Mouse (Mus musculus) kidney, postnatal 10 days (tissue): ENCODE measurements around the gene Paxx.

ENCODE experiments used
- DNase-seq: peaks from one replicate; pipeline ENCODE4 v3.0.0; 2021; ENCODE audit warnings: mixed read lengths

Paxx gene

GRCm38 (mm10) chr2:25460551-25461309 lies at the start of gene Paxx:
Paxx (minus strand) TSS chr2:25461094.
- DNase-seq: peak; percentile 95

GRCm38 (mm10) chr2:25509912-25510311 lies 49.0 kb upstream of the Paxx start:
- DNase-seq: no peak

GRCm38 (mm10) chr2:25506964-25507363 lies 46.1 kb upstream of the Paxx start:
- peak; percentile 41 for DNase-seq

DNA sequence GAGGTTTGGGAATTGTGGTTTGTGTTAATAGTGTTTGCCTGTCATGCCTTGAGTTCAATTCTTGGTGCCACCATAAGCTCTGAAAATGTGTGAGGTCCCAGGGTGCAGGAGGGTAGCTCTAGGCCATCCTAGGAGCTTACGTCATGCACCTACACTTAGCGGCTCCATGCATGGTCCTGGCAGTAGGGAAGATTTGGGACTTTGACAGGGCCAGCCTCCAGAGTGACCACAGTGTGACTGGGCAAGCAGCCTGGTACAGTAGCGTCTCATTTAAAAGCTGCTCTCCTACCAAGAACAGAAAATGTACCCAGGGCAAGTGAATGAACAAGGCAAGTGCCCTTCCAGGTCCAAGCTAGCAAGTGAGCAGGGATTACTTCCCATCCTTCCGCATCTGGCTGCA lies 45.0 kb upstream of the Paxx start:
- DNase-seq: no peak

- no peak for DNase-seq
Measured at GRCm38 (mm10) chr2:25505000-25505399, 44.1 kb upstream of the Paxx start.

GRCm38 (mm10) chr2:25504538-25504937 lies 43.6 kb upstream of the Paxx start:
- no peak for DNase-seq

GRCm38 (mm10) chr2:25502726-25503125 lies 41.8 kb upstream of the Paxx start:
- DNase-seq: no peak

- peak; percentile 36 for DNase-seq
Measured at GRCm38 (mm10) chr2:25501593-25502486, 40.9 kb upstream of the Paxx start, which contains the start of gene C8g. C8g (minus strand) TSS chr2:25501719.

DNA sequence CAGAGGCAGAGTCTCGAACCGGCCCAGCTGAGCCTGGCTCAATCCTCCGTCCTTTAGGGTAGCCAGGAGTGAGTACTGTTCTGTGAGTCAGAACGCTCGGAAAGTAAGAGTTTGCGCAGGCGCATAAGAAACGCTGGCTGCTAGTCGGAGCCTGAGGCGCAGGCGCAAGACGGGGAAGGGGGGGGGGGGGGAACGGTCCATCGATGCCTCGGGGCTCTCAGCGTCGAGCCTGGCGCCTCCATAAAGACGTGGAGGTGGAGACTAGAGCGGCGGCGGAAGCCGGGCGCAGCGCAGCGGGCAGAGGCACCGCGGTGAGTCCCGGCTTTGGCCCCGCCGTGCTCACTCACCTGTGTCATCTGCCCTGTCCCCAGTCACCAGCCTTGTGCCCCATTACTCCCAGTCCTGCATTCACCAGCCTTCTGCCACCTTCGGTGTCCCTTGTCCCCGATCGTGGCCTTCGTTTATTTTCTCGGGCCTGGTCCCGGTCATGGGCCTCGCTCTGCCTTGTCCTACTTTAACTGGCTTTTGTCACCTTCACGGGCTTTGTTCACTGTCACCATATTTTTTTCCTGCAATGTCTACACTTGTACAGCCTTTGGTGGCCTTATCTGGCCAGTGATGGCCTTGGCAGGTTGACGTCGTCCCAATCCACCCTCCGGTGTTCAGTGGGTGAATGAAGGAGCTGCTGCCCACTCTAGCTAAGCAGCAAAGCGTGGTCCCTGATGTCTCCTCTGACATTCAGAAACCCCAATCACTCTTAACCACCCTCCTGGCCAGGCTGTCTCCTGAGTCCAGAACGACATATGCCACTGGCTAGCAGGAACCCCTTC lies 39.9 kb upstream of the Paxx start, which contains the start of gene Fbxw5:
Gene Fbxw5 (plus strand): TSS at position 175 of the 830 bp plus-strand sequence.
- DNase-seq: peak; percentile 92

- DNase-seq: peak; percentile 26
Measured at GRCm38 (mm10) chr2:25500071-25500575, 39.2 kb upstream of the Paxx start.

DNA sequence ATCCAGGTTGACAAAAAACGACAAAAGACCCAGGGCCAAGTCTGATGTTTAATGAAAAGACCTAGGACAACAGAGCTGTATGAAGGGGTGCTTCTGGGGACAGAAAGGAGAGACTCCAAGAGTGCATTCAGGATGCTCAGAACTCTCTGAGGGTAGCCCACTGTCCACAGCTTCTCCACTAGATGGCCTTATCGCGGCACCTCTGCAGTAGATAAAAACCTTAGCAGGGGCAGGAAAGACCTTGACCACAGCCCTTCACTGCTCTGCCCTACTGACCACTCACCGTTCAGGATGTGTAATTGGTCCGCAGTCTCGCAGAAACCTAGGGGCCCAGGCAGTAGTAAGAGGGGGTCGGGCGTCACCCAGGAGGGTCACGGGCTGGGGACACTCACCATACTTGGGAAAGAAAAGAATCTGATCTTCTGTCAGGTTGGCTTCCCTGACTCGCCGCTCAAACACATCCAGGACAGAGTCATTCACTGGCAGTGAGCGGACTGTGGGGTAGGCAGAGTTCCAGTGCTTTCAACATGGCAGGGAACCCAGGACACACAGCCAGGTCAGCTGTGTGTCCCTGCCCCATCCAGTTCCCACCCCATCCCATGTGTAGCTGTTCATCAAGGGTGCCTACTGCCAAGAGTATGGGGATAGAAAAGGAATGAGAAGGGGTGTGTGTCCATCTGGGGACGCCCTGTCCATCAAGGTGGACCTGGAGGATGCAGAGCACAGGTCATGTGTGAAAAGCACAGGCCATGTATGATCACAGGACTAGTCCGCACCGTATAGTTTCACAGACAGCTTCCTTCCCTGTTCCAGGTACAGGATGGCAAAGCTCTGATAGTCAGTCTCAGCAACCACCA lies 38.0 kb upstream of the Paxx start:
- DNase-seq: no peak

GRCm38 (mm10) chr2:25497846-25498575 lies 37.1 kb upstream of the Paxx start:
- no peak for DNase-seq

DNA sequence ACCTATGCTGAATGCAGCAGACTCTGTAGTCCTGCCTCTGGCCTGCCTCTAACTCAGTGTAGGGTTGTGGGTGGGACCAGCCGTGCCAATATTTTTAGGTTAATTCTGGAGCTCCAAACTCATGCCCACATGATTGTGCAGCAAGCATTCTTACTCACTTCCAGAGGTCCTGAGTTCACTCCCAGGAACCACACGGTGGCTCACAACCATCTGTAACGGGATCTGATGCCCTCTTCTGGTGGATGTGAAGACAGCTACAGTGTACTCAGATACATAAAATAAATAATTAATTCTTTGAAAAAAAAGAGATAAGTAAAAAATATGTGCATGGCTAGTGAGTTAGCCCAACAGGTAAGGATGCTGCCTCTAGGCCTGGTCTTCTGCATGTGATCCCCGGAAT lies 35.6 kb upstream of the Paxx start:
- DNase-seq: peak; percentile 31

- no peak for DNase-seq
Measured at GRCm38 (mm10) chr2:25493476-25493961, 32.6 kb upstream of the Paxx start, which contains the start of gene Lcn12. Lcn12 (minus strand) TSS chr2:25493911.

- DNase-seq: no peak
Measured at GRCm38 (mm10) chr2:25492988-25493387, 32.1 kb upstream of the Paxx start.

DNA sequence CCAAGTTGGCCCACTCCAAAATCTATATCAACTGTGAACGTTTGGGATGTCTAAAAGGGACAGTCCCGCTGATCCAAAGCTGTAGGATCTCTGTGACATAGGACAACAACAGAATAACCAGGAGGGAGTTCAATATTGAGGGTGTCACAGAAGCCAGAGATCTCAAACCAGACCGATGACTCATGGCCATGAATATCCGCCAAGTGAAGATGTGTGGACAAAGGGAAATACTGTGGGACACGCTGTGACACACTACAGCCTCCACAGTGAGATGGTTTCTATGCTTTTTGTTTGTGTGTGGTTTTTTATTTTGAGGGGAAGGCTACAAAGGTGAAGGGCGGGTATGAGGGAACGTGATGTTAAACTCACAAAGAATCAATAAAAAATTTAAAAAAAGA lies 27.8 kb upstream of the Paxx start:
- no peak for DNase-seq

- DNase-seq: no peak
Measured at GRCm38 (mm10) chr2:25487965-25488670, 27.2 kb upstream of the Paxx start.

- peak; percentile 56 for DNase-seq
Measured at GRCm38 (mm10) chr2:25484901-25485647, 24.2 kb upstream of the Paxx start.

DNA sequence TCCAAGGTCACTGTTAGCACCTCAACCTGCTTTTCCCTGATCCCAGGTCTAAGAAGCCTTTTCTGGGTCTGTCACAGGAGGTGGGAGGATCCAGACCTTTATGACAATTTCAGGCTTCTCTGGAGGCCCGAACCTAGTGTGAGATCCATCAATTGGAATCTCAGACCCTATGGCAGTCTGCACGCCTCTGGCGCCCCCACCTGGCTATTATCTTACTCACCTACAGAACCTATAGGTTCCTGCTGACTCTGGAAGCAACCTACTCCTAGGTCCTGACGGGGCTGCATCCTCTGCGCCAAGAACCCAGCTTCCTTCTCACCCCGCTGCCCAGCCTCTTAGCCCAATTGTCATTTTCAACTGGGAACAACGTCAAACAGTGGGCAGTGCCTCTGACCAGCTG lies 22.1 kb upstream of the Paxx start:
- DNase-seq: peak; percentile 66
